Mouse (Mus musculus) ovary, adult 18-20 months (tissue): ENCODE data around the gene Daglb.

Experiments
- DNase-seq: peaks from one replicate; pipeline ENCODE4 v3.0.0; 2022; ENCODE audit warnings: low spot score, mixed read lengths

Daglb gene

GRCm38 (mm10) chr5:143464100-143464756 is at the start of gene Daglb:
Gene Daglb (plus strand): TSS chr5:143464584.
- peak; percentile 86 for DNase-seq

GRCm38 (mm10) chr5:143421484-143421883 is 42.9 kb upstream of the Daglb start:
- DNase-seq, result no peak

- no peak for DNase-seq
Measured at GRCm38 (mm10) chr5:143422990-143423389, 41.4 kb upstream of the Daglb start.

- DNase-seq, result no peak
Measured at GRCm38 (mm10) chr5:143423899-143424519, 40.4 kb upstream of the Daglb start.

GRCm38 (mm10) chr5:143434421-143434820 is 30.0 kb upstream of the Daglb start:
- DNase-seq, result no peak

GRCm38 (mm10) chr5:143441298-143441697 is 23.1 kb upstream of the Daglb start:
- no peak for DNase-seq

- no peak for DNase-seq
Measured at GRCm38 (mm10) chr5:143441753-143442152, 22.6 kb upstream of the Daglb start.

GRCm38 (mm10) chr5:143463671-143464070 is 713 bp upstream of the Daglb start:
- DNase-seq, result no peak

GRCm38 (mm10) chr5:143464757-143465118 is 354 bp downstream of the Daglb start:
- DNase-seq, result no peak

GRCm38 (mm10) chr5:143465156-143466085 is 1.0 kb downstream of the Daglb start:
- no peak for DNase-seq

- DNase-seq, result no peak
Measured at GRCm38 (mm10) chr5:143466891-143467669, 2.7 kb downstream of the Daglb start.

GRCm38 (mm10) chr5:143467931-143468330 is 3.5 kb downstream of the Daglb start:
- no peak for DNase-seq

- DNase-seq, result no peak
Measured at GRCm38 (mm10) chr5:143469628-143470027, 5.2 kb downstream of the Daglb start.

- no peak for DNase-seq
Measured at GRCm38 (mm10) chr5:143470421-143471164, 6.2 kb downstream of the Daglb start.

- no peak for DNase-seq
Measured at GRCm38 (mm10) chr5:143471165-143471546, 6.8 kb downstream of the Daglb start.

GRCm38 (mm10) chr5:143471953-143472618 is 7.7 kb downstream of the Daglb start:
- no peak for DNase-seq

- no peak for DNase-seq
Measured at GRCm38 (mm10) chr5:143475153-143475844, 10.9 kb downstream of the Daglb start.

GRCm38 (mm10) chr5:143476013-143476412 is 11.6 kb downstream of the Daglb start:
- DNase-seq, result no peak

- DNase-seq, result no peak
Measured at GRCm38 (mm10) chr5:143477901-143478300, 13.5 kb downstream of the Daglb start.

- no peak for DNase-seq
Measured at GRCm38 (mm10) chr5:143484955-143485354, 20.6 kb downstream of the Daglb start.
